Mouse (Mus musculus) limb, embryonic 14.5 days (tissue): ENCODE results near the gene Lrp6. TPM values are rescaled to one million over a fixed set of nuclear protein-coding genes. Genes with fewer than 3 reads are reported as not detected.

Experiments
- ATAC-seq: fragments of 200-750 bp; cut with Nextera tagmentation; 2 replicates; pipeline ENCODE4 v1.8.0; 2017; ENCODE audit warnings: low read depth, moderate number of reproducible peaks, moderate TSS enrichment; ENCODE audit not compliant: low FRiP score
- DNase-seq: peaks from one replicate; pipeline ENCODE4 v3.0.0-alpha.2; 2015; ENCODE audit warnings: low spot score
- H3K27ac ChIP-seq: fragments of 300-500 bp; sonication (generic); replicated peaks from 2 replicates; pipeline ENCODE4 v1.5.1; 2014; ENCODE audit warnings: low read depth, mild to moderate bottlenecking, low read length, moderate library complexity, mixed read lengths
- H3K27me3 ChIP-seq: fragments of 300-500 bp; sonication (generic); 2 replicates; pipeline ENCODE4 v1.6.1; 2014; ENCODE audit warnings: low read length, mixed read lengths; ENCODE audit not compliant: control insufficient read depth, insufficient read depth
- H3K36me3 ChIP-seq: fragments of 300-500 bp; sonication (generic); 2 replicates; pipeline ENCODE4 v1.6.1; 2014; ENCODE audit warnings: mild to moderate bottlenecking, low read length, moderate library complexity, mixed read lengths; ENCODE audit not compliant: control insufficient read depth, insufficient read depth
- H3K4me1 ChIP-seq: fragments of 300-500 bp; sonication (generic); 2 replicates; pipeline ENCODE4 v1.6.1; 2014; ENCODE audit warnings: antibody characterized with exemption, low read length, mixed read lengths; ENCODE audit not compliant: control insufficient read depth, insufficient read depth
- H3K4me2 ChIP-seq: fragments of 300-500 bp; sonication (generic); replicated peaks from 2 replicates; pipeline ENCODE4 v1.6.1; 2014; ENCODE audit warnings: low read depth, mild to moderate bottlenecking, low read length, moderate library complexity; ENCODE audit not compliant: severe bottlenecking
- H3K4me3 ChIP-seq: fragments of 300-500 bp; sonication (generic); replicated peaks from 2 replicates; pipeline ENCODE4 v1.5.1; 2014; ENCODE audit warnings: low read length
- H3K9ac ChIP-seq: fragments of 300-500 bp; sonication (generic); 2 replicates; pipeline ENCODE4 v1.6.1; 2014; ENCODE audit warnings: mild to moderate bottlenecking, low read depth, low read length, moderate library complexity; ENCODE audit not compliant: severe bottlenecking
- H3K9me3 ChIP-seq: fragments of 300-500 bp; sonication (generic); 2 replicates; pipeline ENCODE4 v1.6.1; 2016; ENCODE audit warnings: low read length; ENCODE audit not compliant: control insufficient read depth
- POLR2A ChIP-seq: fragments of 200-500 bp; IDR thresholded peaks from 2 replicates; pipeline ENCODE4 v1.8.0; 2012; ENCODE audit warnings: inconsistent platforms, mild to moderate bottlenecking, moderate library complexity, borderline replicate concordance; ENCODE audit not compliant: insufficient read depth, insufficient read length; ENCODE audit errors: extremely low read depth
- WGBS: fragments of 180-500 bp; shearing (Covaris S2); extraction: QIAGEN DNeasy Blood & Tissue Kit; methylation state at CpG from one replicate; pipeline ENCODE4 v1.1.7; 2014; 5-methylcytosine and 5-hydroxymethylcytosine counted together
- polyA plus RNA-seq, 2 experiments: library from polyadenylated mRNA; depleted of rRNA in 1 of 2; stranded (reverse) in 1 of 2; unstranded in 1 of 2; fragments of >200 nt; fragmentation: Nextera tagmentation in 1 of 2; extraction: Ambion mirVana in 1 of 2; gene quantifications; 2 replicates each; pipeline versions ENCODE4 v1.2.1 to v1.2.3; 2012 to 2014

The Lrp6 gene
- polyA plus RNA-seq, 2 experiments: 39.5 to 42.7 TPM

- Histone ChIP-seq H3K27me3 (no peaks in the 10 kb centered on the region), H3K4me2 (no peak overlapping the region), H3K4me1 (no peaks in the 10 kb centered on the region), H3K36me3 (no peaks in the 10 kb centered on the region), H3K9ac (no peak overlapping the region), H3K4me3 (no peak overlapping the region), H3K9me3 (no peaks in the 10 kb centered on the region), H3K27ac (no peak overlapping the region)
- ATAC-seq: no peak
- TF ChIP-seq POLR2A: no peak
- WGBS: 86% methylated on average over 5 of the region's 5 CpGs
- no peak for DNase-seq
Observed at GRCm38 (mm10) chr6:134586241-134586640, 19.5 kb upstream of the Lrp6 start.

GRCm38 (mm10) chr6:134584616-134585015 lies 17.9 kb upstream of the Lrp6 start:
- no peak for ATAC-seq
- Histone ChIP-seq H3K27ac (no peak overlapping the region), H3K4me3 (no peak overlapping the region), H3K4me2 (no peak overlapping the region), H3K36me3 (no peaks in the 10 kb centered on the region), H3K9me3 (no peaks in the 10 kb centered on the region), H3K9ac (no peak overlapping the region), H3K4me1 (no peaks in the 10 kb centered on the region), H3K27me3 (no peaks in the 10 kb centered on the region)
- TF ChIP-seq POLR2A: no peak
- WGBS: 95% methylated on average over 2 of the region's 2 CpGs
- DNase-seq: no peak

- Histone ChIP-seq H3K27me3 (no peaks in the 10 kb centered on the region), H3K4me3 (no peak overlapping the region), H3K4me2 (no peak overlapping the region), H3K9ac (no peak overlapping the region), H3K4me1 (no peaks in the 10 kb centered on the region), H3K9me3 (no peaks in the 10 kb centered on the region), H3K36me3 (no peaks in the 10 kb centered on the region), H3K27ac (no peak overlapping the region)
- no peak for DNase-seq
- ATAC-seq: no peak
- 80% methylated on average over 5 of the region's 5 CpGs for WGBS
- TF ChIP-seq POLR2A: no peak
Observed at GRCm38 (mm10) chr6:134582110-134582509, 15.3 kb upstream of the Lrp6 start.

- Histone ChIP-seq H3K9me3 (no peaks in the 10 kb centered on the region), H3K4me3 (no peak overlapping the region), H3K9ac (no peak overlapping the region), H3K36me3 (no peaks in the 10 kb centered on the region), H3K4me1 (no peaks in the 10 kb centered on the region), H3K4me2 (no peak overlapping the region), H3K27me3 (no peaks in the 10 kb centered on the region), H3K27ac (no peak overlapping the region)
- WGBS: 92% methylated on average over 4 of the region's 4 CpGs
- DNase-seq: no peak
- no peak for TF ChIP-seq POLR2A
- ATAC-seq: no peak
Observed at GRCm38 (mm10) chr6:134579506-134579905, 12.7 kb upstream of the Lrp6 start.

- no peaks in the 10 kb centered on the region for H3K9me3 ChIP-seq
- ATAC-seq: no peak
- no peak for DNase-seq
- no peaks in the 10 kb centered on the region for H3K27me3 ChIP-seq
- WGBS: 64% methylated on average over 6 of the region's 6 CpGs
- no peak overlapping the region for H3K4me3 ChIP-seq
- no peaks in the 10 kb centered on the region for H3K4me1 ChIP-seq
- no peak for TF ChIP-seq POLR2A
- no peaks in the 10 kb centered on the region for H3K36me3 ChIP-seq
- H3K4me2 ChIP-seq: no peak overlapping the region
- H3K9ac ChIP-seq: no peak overlapping the region
- H3K27ac ChIP-seq: no peak overlapping the region
Observed at GRCm38 (mm10) chr6:134578039-134578438, 11.3 kb upstream of the Lrp6 start.

- H3K4me1 ChIP-seq: no peaks in the 10 kb centered on the region
- H3K9me3 ChIP-seq: 0 out of 2 replicates have a peak, but pooled peaks cover 5% of the 10 kb centered on the region
- DNase-seq (no peak), ATAC-seq (no peak)
- H3K4me2 ChIP-seq: no peak overlapping the region
- H3K4me3 ChIP-seq: no peak overlapping the region
- no peaks in the 10 kb centered on the region for H3K36me3 ChIP-seq
- no peak overlapping the region for H3K9ac ChIP-seq
- no peak for TF ChIP-seq POLR2A
- H3K27me3 ChIP-seq: no peaks in the 10 kb centered on the region
- no peak overlapping the region for H3K27ac ChIP-seq
- WGBS: 62% methylated on average over 3 of the region's 3 CpGs
Observed at GRCm38 (mm10) chr6:134575288-134575741, 8.6 kb upstream of the Lrp6 start.
